Comparison of ENCODE assay signal across 29 mouse cellular contexts in genomic region chr13:109806193-109806966, GRCm38 (mm10).
A peak's percentile ranks its signal among the peaks of the same experiment; 100 is the strongest.
DNase-seq lines count a peak whose midpoint lies in the region; ATAC-seq and TF ChIP-seq lines count a peak whose summit lies in the region.
"Had no signal": no experiment of that assay in that cellular context is flagged by ENCODE, and none has a peak within 500 bp of the region (broad histone marks: within the 10 kb centered on the region; RNA-seq: fewer than 3 reads in every experiment).

No protein-coding gene starts in this region.

- H3K36me3 ChIP-seq in embryonic facial prominence, embryonic 14.5 days (ENCODE audit: control insufficient read depth, insufficient read depth, low read length), result no peaks in the 10 kb centered on the region
- H3K36me3 ChIP-seq in embryonic facial prominence, embryonic 10.5 days (replicated peaks), result no peaks in the 10 kb centered on the region
- H3K36me3 ChIP-seq in liver, embryonic 12.5 days, result no peaks in the 10 kb centered on the region
- no peaks in the 10 kb centered on the region for H3K36me3 ChIP-seq in intestine, postnatal 0 days (ENCODE audit: control insufficient read depth, insufficient read depth)
- H3K36me3 ChIP-seq: embryonic facial prominence, embryonic 13.5 days; forebrain, embryonic 12.5 days; limb, embryonic 13.5 days; midbrain, embryonic 12.5 days; neural tube, embryonic 13.5 days; stomach, embryonic 15.5 days had no signal

- TF ChIP-seq CTCF in intestine, postnatal 0 days (IDR thresholded peaks at IDR 0.05; ENCODE audit: low read depth), result no peak
- TF ChIP-seq CTCF in left cerebral cortex, adult 2 months (IDR thresholded peaks at IDR 0.05), result no peak

- 80% methylated on average over 5 of the region's 5 CpGs for WGBS in embryonic facial prominence, embryonic 14.5 days
- WGBS in embryonic facial prominence, embryonic 10.5 days, result 89% methylated on average over 5 of the region's 5 CpGs
- 69% methylated on average over 5 of the region's 5 CpGs for WGBS in liver, embryonic 12.5 days (ENCODE audit: insufficient replicate concordance)
- WGBS in intestine, postnatal 0 days, result 84% methylated on average over 5 of the region's 5 CpGs

- intact Hi-C loops in left cerebral cortex, adult 2 months (cut with DNase I), result no loop called here

- H3K9ac ChIP-seq in embryonic facial prominence, embryonic 14.5 days (ENCODE audit: low read depth, low read length), result no peak overlapping the region
- H3K9ac ChIP-seq in liver, embryonic 12.5 days, result no peak overlapping the region
- H3K9ac ChIP-seq in intestine, postnatal 0 days (ENCODE audit: low read depth, low read length), result no peak overlapping the region
- H3K9ac ChIP-seq: embryonic facial prominence, embryonic 13.5 days; forebrain, embryonic 12.5 days; forebrain, postnatal 0 days; limb, embryonic 13.5 days; midbrain, embryonic 12.5 days; neural tube, embryonic 13.5 days; stomach, embryonic 15.5 days had no signal

- DNase-seq in embryonic facial prominence, embryonic 14.5 days (ENCODE audit: low spot score), result no peak
- no peak for DNase-seq in embryonic facial prominence, embryonic 10.5 days (ENCODE audit: low spot score)
- DNase-seq in liver, result no peak
- no peak for DNase-seq in right cerebral cortex, postnatal 10 days (ENCODE audit: low spot score in 2 of 2)
- DNase-seq in left cerebral cortex, adult 2 months (ENCODE audit: extremely low spot score in 1 of 2, low spot score in 2 of 2), result no peak
- DNase-seq: adrenal gland, postnatal 14 days; cerebellum, adult 11-12 months; cerebellum, adult 9-11 months; embryo, embryonic 11 days; forebrain, postnatal 0 days; kidney, adult 9 months; kidney, postnatal 14 days; layer of hippocampus, adult 9-11 months; lung, adult 18-20 months; lung, postnatal 4 days; right cerebral cortex, postnatal 25 days had no signal

- H3K27ac ChIP-seq in embryonic facial prominence, embryonic 14.5 days (replicated peaks; ENCODE audit: low read depth, low read length), result no peak overlapping the region
- H3K27ac ChIP-seq in embryonic facial prominence, embryonic 10.5 days (replicated peaks), result no peak overlapping the region
- H3K27ac ChIP-seq in liver, embryonic 12.5 days, result 0 out of 2 replicates have a peak overlapping the region, but pooled peaks have one; percentile 34
- no peak overlapping the region for H3K27ac ChIP-seq in intestine, postnatal 0 days (ENCODE audit: low read depth, low read length)
- no peak overlapping the region for H3K27ac ChIP-seq in left cerebral cortex, adult 2 months
- H3K27ac ChIP-seq: embryonic facial prominence, embryonic 13.5 days; forebrain, embryonic 12.5 days; limb, embryonic 13.5 days; midbrain, embryonic 12.5 days; neural tube, embryonic 13.5 days; stomach, embryonic 15.5 days had no signal

- ATAC-seq in embryonic facial prominence, embryonic 14.5 days (ENCODE audit: low read depth), result peak; percentile 76; the same call in 1 of the 2 replicates
- peak; percentile 68 for ATAC-seq in liver, embryonic 12.5 days
- ATAC-seq in intestine, postnatal 0 days, result peak; percentile 51; the same call in 1 of the 2 replicates
- ATAC-seq: forebrain, postnatal 0 days; inflammation-experienced regulatory T-cells, adult 6 months; lung, postnatal 0 days had no signal

- no peaks in the 10 kb centered on the region for H3K9me3 ChIP-seq in embryonic facial prominence, embryonic 14.5 days (ENCODE audit: control insufficient read depth, low read length)
- no peaks in the 10 kb centered on the region for H3K9me3 ChIP-seq in embryonic facial prominence, embryonic 10.5 days
- H3K9me3 ChIP-seq in liver, embryonic 12.5 days (replicated peaks), result no peaks in the 10 kb centered on the region
- H3K9me3 ChIP-seq in intestine, postnatal 0 days (ENCODE audit: control insufficient read depth), result no peaks in the 10 kb centered on the region
- H3K9me3 ChIP-seq: embryonic facial prominence, embryonic 13.5 days; forebrain, embryonic 12.5 days; limb, embryonic 13.5 days; megakaryocyte, embryonic 14.5 days; midbrain, embryonic 12.5 days; neural tube, embryonic 13.5 days; stomach, embryonic 15.5 days had no signal

- H3K4me3 ChIP-seq in embryonic facial prominence, embryonic 14.5 days (ENCODE audit: low read depth, low read length), result no peak overlapping the region
- H3K4me3 ChIP-seq in embryonic facial prominence, embryonic 10.5 days, result no peak overlapping the region
- no peak overlapping the region for H3K4me3 ChIP-seq in liver, embryonic 12.5 days
- no peak overlapping the region for H3K4me3 ChIP-seq in intestine, postnatal 0 days (ENCODE audit: low read depth, low read length)
- H3K4me3 ChIP-seq in left cerebral cortex, adult 2 months, result no peak overlapping the region
- H3K4me3 ChIP-seq: embryonic facial prominence, embryonic 13.5 days; forebrain, embryonic 12.5 days; limb, embryonic 13.5 days; megakaryocyte, embryonic 14.5 days; midbrain, embryonic 12.5 days; myocyte; neural tube, embryonic 13.5 days; stomach, embryonic 15.5 days had no signal

- no peak overlapping the region for H3K4me2 ChIP-seq in embryonic facial prominence, embryonic 14.5 days (ENCODE audit: low read depth, low read length)
- 0 out of 2 replicates have a peak overlapping the region, but pooled peaks have one; percentile 29 for H3K4me2 ChIP-seq in liver, embryonic 12.5 days
- no peak overlapping the region for H3K4me2 ChIP-seq in intestine, postnatal 0 days (replicated peaks; ENCODE audit: low read depth)
- H3K4me2 ChIP-seq: embryonic facial prominence, embryonic 13.5 days; forebrain, embryonic 12.5 days; limb, embryonic 13.5 days; midbrain, embryonic 12.5 days; neural tube, embryonic 13.5 days; stomach, embryonic 15.5 days had no signal

- H3K4me1 ChIP-seq in embryonic facial prominence, embryonic 14.5 days (ENCODE audit: control insufficient read depth, insufficient read depth, low read length), result 0 out of 2 replicates have a peak, but pooled peaks cover 2% of the 10 kb centered on the region
- H3K4me1 ChIP-seq in embryonic facial prominence, embryonic 10.5 days, result peaks cover 28% of the 10 kb centered on the region
- peaks cover 37% of the 10 kb centered on the region for H3K4me1 ChIP-seq in liver, embryonic 12.5 days
- H3K4me1 ChIP-seq in intestine, postnatal 0 days (replicated peaks; ENCODE audit: control insufficient read depth, insufficient read depth, low read length), result peaks cover 9% of the 10 kb centered on the region; the same call in 1 of the 2 replicates
- H3K4me1 ChIP-seq: forebrain, embryonic 12.5 days; neural tube, embryonic 13.5 days had no signal

- H3K27me3 ChIP-seq in embryonic facial prominence, embryonic 14.5 days (replicated peaks; ENCODE audit: control insufficient read depth, insufficient read depth, low read length), result no peaks in the 10 kb centered on the region
- H3K27me3 ChIP-seq in embryonic facial prominence, embryonic 10.5 days (replicated peaks; ENCODE audit: low read depth, poor library complexity, severe bottlenecking), result no peaks in the 10 kb centered on the region
- H3K27me3 ChIP-seq in liver, embryonic 12.5 days (replicated peaks), result no peaks in the 10 kb centered on the region
- H3K27me3 ChIP-seq in intestine, postnatal 0 days (replicated peaks; ENCODE audit: control insufficient read depth, insufficient read depth, low read length), result no peaks in the 10 kb centered on the region
- H3K27me3 ChIP-seq: CH12.LX; embryonic facial prominence, embryonic 13.5 days; forebrain, embryonic 12.5 days; limb, embryonic 13.5 days; megakaryocyte, embryonic 14.5 days; midbrain, embryonic 12.5 days; neural tube, embryonic 13.5 days; stomach, embryonic 15.5 days had no signal
